Mouse (Mus musculus) megakaryocyte, embryonic 14.5 days (primary cell): ENCODE measurements at regions not wholly inside any gene's neighbourhood (a gene's known extent, or its start where the extent isn't known, plus 50 kb on each side); places are given as distances from the start of the nearest gene placed in this dataset.

Source experiments
- FLI1 ChIP-seq: IDR thresholded peaks from 2 replicates; pipeline ENCODE4 v1.6.1; 2012; ENCODE audit warnings: low read length, inconsistent platforms, mixed read lengths
- GATA1 ChIP-seq: IDR thresholded peaks from 3 replicates; pipeline ENCODE4 v1.6.1; 2012; ENCODE audit warnings: mixed read lengths, low read length, inconsistent platforms, borderline replicate concordance

- TF ChIP-seq GATA1 (no peak), FLI1 (no peak)
These were observed 231.6 kb upstream of the Nfe2l3 start for GRCm38 (mm10) chr6:51200837-51201236.
